In the genomic region with DNA sequence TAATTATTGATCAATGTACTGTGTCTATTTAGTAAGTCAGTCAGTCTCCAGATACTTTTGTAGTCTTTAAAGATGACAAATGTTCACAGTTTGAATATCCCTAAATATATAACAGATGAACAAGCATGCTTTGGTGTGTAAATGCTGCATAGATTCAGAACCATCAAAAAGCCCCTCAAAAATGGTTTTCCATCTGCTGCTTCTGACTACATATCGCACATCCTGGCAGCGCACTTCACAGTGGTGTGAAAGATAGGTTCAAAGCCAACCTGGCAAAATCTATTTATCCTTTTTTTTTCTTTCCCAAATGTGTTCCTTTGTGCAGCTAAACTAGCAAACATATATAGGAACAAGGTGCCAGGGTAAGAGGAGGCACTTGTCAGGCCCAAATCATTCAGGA, we compare ENCODE assay signal across 20 mouse cellular contexts.
"Had no signal": no experiment of that assay in that cellular context is flagged by ENCODE, and none has a peak within 500 bp of the region (broad histone marks: within the 10 kb centered on the region; RNA-seq: fewer than 3 reads in every experiment).

No protein-coding gene starts in this region.

- H3K27me3 ChIP-seq: midbrain, embryonic 12.5 days; neural tube, embryonic 13.5 days; neural tube, embryonic 15.5 days; stomach, embryonic 15.5 days had no signal

- H3K9me3 ChIP-seq: midbrain, embryonic 10.5 days; midbrain, embryonic 12.5 days; neural tube, embryonic 13.5 days; neural tube, embryonic 15.5 days; stomach, embryonic 15.5 days had no signal

- H3K4me2 ChIP-seq: lung, embryonic 14.5 days; midbrain, embryonic 12.5 days; neural tube, embryonic 13.5 days; neural tube, embryonic 15.5 days; stomach, embryonic 15.5 days had no signal

- H3K4me3 ChIP-seq: midbrain, embryonic 10.5 days; midbrain, embryonic 12.5 days; myocyte; neural tube, embryonic 13.5 days; neural tube, embryonic 15.5 days; stomach, embryonic 15.5 days had no signal

- DNase-seq: lung, adult 18-20 months; lung, embryonic 14.5 days; lung, postnatal 10 days; lung, postnatal 4 days; midbrain, embryonic 14.5 days; retina, postnatal 1 day; right cerebral cortex, adult 18-20 months; right cerebral cortex, postnatal 25 days; spleen, adult 18-20 months; thymus, adult 2 months; thymus, postnatal 25 days; thymus, postnatal 4 days had no signal

- H3K9ac ChIP-seq: lung, embryonic 14.5 days; midbrain, embryonic 12.5 days; neural tube, embryonic 13.5 days; neural tube, embryonic 15.5 days; stomach, embryonic 15.5 days had no signal

- H3K4me1 ChIP-seq: midbrain, embryonic 10.5 days; midbrain, embryonic 12.5 days; neural tube, embryonic 13.5 days; neural tube, embryonic 15.5 days; stomach, embryonic 15.5 days had no signal

- H3K27ac ChIP-seq: midbrain, embryonic 10.5 days; midbrain, embryonic 12.5 days; neural tube, embryonic 13.5 days; neural tube, embryonic 15.5 days; stomach, embryonic 15.5 days; stomach, postnatal 0 days had no signal

- H3K36me3 ChIP-seq: midbrain, embryonic 10.5 days; midbrain, embryonic 12.5 days; neural tube, embryonic 13.5 days; neural tube, embryonic 15.5 days; stomach, embryonic 15.5 days had no signal

- ATAC-seq: midbrain, embryonic 16.5 days had no signal
